Mouse (Mus musculus): ENCODE results near the gene Llgl2. TPM values are rescaled to one million over a fixed set of nuclear protein-coding genes. Genes with fewer than 3 reads are reported as not detected.

Llgl2 gene
- total RNA-seq, 2 experiments from 2014 or later: 3.3 to 4.8 TPM

DNA sequence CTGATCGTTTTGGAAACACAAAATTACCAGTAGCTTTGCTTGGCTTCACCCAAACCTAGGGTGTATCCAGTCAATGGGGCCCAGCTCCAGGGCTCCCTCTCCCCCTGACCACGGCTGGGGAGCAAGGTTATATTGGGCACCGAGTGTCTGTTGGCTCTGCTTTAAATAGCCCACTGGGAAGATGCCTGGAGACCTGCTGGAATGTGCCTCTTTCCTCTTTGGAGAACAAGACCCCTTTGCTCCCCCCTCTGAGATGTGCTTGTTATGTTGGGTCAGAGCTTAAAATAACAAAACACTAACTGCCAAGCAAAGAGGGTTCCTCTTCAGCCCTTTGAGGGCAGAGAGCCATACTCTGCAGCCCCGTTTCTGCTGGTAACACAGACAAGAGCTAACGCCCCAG lies 78.3 kb downstream of the Llgl2 start:
- no peak for ATAC-seq (replicated peaks; ENCODE audit: poor library complexity)

DNA sequence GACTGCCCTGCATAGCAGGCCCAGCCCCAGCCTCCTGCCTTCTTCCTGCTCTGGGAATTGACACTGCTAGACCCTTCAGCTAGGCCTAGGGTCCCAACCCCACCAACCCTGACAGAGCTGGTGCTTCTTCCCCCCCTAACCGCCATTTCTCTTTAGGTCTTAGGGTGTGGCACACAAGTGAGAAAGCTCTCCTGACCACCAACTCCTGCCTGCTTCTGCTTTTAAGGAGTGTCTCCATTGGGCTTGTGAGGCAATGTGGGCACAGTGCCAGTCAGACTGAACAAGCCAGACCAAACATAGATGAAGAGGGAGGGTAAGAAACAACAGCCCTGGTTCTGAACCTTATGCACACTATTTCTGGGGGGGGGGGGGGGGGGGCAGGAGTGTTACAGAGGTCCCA lies 79.0 kb downstream of the Llgl2 start:
- peak; percentile 21 for ATAC-seq (replicated peaks; ENCODE audit: poor library complexity)

DNA sequence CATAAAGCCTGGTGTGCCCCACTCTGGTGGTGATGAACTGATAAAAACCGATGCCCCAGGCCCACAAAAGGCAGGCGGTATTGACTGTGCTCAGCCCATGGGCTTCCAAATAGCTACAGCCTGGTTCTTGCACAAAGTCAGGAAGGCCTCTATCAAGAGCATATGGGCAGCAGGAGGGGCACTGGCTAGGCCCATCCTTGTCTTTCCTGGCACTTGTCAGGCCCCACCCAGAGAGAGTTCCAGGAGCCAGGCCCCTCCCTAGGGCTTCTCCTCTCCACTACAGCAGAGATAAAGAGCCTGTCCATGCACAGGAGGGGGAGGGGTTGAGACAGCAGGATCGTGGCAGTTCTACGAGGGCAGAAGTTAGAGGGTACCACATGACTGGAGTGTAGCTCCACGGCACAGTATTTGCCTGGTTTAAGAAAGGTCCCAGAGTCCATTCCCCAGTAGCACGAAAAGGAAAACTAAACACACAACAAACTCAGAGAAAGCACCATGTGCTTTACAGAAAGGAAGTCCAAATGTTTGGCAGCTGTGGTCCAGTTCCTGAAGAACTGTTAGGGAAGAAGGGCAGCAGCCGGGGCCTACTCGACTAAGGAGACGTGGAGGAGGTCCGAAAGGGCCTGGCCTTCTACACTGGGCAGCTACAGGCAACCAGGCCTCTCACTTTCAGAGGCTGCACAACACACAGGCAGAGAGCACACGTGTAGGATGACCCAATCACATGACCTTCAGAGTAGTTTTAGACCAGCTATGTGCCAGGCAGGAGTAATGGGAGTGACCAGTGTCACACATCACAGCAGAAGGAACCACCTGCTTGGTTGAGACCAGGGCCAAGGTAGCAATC lies 79.8 kb downstream of the Llgl2 start:
- peak; percentile 37 for ATAC-seq (replicated peaks; ENCODE audit: poor library complexity)

DNA sequence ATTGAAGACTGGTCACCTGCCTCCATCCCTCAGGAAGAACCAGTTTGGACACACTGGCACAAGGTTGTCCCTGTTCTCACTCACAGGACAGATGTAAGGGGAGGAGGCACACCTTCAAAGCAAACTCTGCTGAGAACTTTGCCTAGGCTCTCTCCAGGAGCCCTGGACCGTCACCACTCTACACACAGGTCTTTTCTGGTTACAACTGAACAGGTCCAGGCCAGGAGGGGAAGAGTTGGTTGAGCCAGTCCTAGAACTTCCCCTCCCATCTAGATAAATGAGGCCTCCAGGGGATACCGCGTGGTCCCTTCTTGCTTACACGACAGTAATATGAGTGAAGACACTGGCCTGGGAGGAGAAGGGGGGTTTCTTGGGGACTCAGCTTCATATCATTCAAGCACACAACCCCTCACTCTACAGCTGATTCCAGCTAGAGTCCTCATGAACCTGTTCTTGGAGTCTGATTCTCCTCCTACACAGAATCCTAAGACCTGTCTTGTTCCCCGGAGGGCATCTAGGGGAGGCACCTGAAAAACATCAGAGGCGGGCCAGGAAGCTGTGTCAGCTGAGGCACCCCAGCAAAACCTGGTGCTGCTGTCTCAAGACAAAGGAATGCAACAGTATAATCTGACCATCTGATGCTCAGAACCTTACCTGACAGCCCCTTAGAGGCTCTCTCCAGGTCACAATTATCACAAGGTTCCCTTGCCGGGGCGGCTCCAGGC lies 80.5 kb downstream of the Llgl2 start:
- no peak for ATAC-seq (replicated peaks; ENCODE audit: poor library complexity)

Other genes starting within 250 kb of the Llgl2 start
- gene Mrps7, start 220.1 kb upstream of the Llgl2 start, total RNA-seq (2015): 56.9 and 63.7 TPM in 2 replicates
- 43.2 and 50.3 TPM in 2 replicates for gene Mrps7, start 220.1 kb upstream of the Llgl2 start, total RNA-seq (2017)
- gene Gga3, start 220.0 kb upstream of the Llgl2 start, total RNA-seq (2015): 27.9 and 28.3 TPM in 2 replicates
- 17.0 and 40.0 TPM in 2 replicates for gene Gga3, start 220.0 kb upstream of the Llgl2 start, total RNA-seq (2017)
- 20.4 and 27.4 TPM in 2 replicates for gene Mif4gd, start 211.1 kb upstream of the Llgl2 start, total RNA-seq (2015)
- 17.7 and 23.0 TPM in 2 replicates for gene Mif4gd, start 211.1 kb upstream of the Llgl2 start, total RNA-seq (2017)
- gene Slc25a19, start 195.8 kb upstream of the Llgl2 start, total RNA-seq (2015): 8.7 and 10.2 TPM in 2 replicates
- gene Slc25a19, start 195.8 kb upstream of the Llgl2 start, total RNA-seq (2017): 15.2 and 18.2 TPM in 2 replicates
- 78.1 and 85.5 TPM in 2 replicates for gene Grb2, start 115.5 kb upstream of the Llgl2 start, total RNA-seq (2015)
- 48.5 and 51.7 TPM in 2 replicates for gene Grb2, start 115.5 kb upstream of the Llgl2 start, total RNA-seq (2017)
- 18.3 and 19.0 TPM in 2 replicates for gene Tmem94, start 58.6 kb upstream of the Llgl2 start, total RNA-seq (2015)
- gene Tmem94, start 58.6 kb upstream of the Llgl2 start, total RNA-seq (2017): 22.9 and 24.9 TPM in 2 replicates
- gene Caskin2, start 10.4 kb upstream of the Llgl2 start, total RNA-seq (2015): 2.7 and 4.3 TPM in 2 replicates
- gene Caskin2, start 10.4 kb upstream of the Llgl2 start, total RNA-seq (2017): 1.5 and 3.5 TPM in 2 replicates
- 4.0 and 9.0 TPM in 2 replicates for gene Tsen54, start 9.3 kb upstream of the Llgl2 start, total RNA-seq (2015)
- 10.9 and 15.0 TPM in 2 replicates for gene Tsen54, start 9.3 kb upstream of the Llgl2 start, total RNA-seq (2017)
- 2.6 and 5.5 TPM in 2 replicates for gene Myo15b, start 34.4 kb downstream of the Llgl2 start, total RNA-seq (2015)
- gene Myo15b, start 34.4 kb downstream of the Llgl2 start, total RNA-seq (2017): 1.6 and 5.1 TPM in 2 replicates
- gene Smim5, start 75.9 kb downstream of the Llgl2 start, total RNA-seq (2015): 4.9 and 8.7 TPM in 2 replicates
- gene Smim5, start 75.9 kb downstream of the Llgl2 start, total RNA-seq (2017): 2.8 and 8.2 TPM in 2 replicates
- 0.57 and 1.0 TPM in 2 replicates for gene Smim6, start 88.0 kb downstream of the Llgl2 start, total RNA-seq (2015)
- 0.37 and 1.2 TPM in 2 replicates for gene Smim6, start 88.0 kb downstream of the Llgl2 start, total RNA-seq (2017)
- 19.1 and 24.5 TPM in 2 replicates for gene Sap30bp, start 109.2 kb downstream of the Llgl2 start, total RNA-seq (2015)
- gene Sap30bp, start 109.2 kb downstream of the Llgl2 start, total RNA-seq (2017): 155 and 199 TPM in 2 replicates
- 12.3 and 23.3 TPM in 2 replicates for gene Recql5, start 109.4 kb downstream of the Llgl2 start, total RNA-seq (2015)
- gene Recql5, start 109.4 kb downstream of the Llgl2 start, total RNA-seq (2017): 16.0 and 17.7 TPM in 2 replicates
- 0.05 and 0.15 TPM in 2 replicates for gene Itgb4, start 150.7 kb downstream of the Llgl2 start, total RNA-seq (2015)
- 0.17 TPM in 1 of 2 replicates, not detected in the other for gene Itgb4, start 150.7 kb downstream of the Llgl2 start, total RNA-seq (2017)
- 29.4 and 29.8 TPM in 2 replicates for gene Galk1, start 188.7 kb downstream of the Llgl2 start, total RNA-seq (2015)
- gene Galk1, start 188.7 kb downstream of the Llgl2 start, total RNA-seq (2017): 46.5 and 52.7 TPM in 2 replicates
- gene H3f3b, start 203.9 kb downstream of the Llgl2 start, total RNA-seq (2015): 714 and 817 TPM in 2 replicates
- gene H3f3b, start 203.9 kb downstream of the Llgl2 start, total RNA-seq (2017): 751 and 801 TPM in 2 replicates
- gene Unk, start 206.3 kb downstream of the Llgl2 start, total RNA-seq (2015): 13.7 and 15.3 TPM in 2 replicates
- 14.2 and 18.7 TPM in 2 replicates for gene Unk, start 206.3 kb downstream of the Llgl2 start, total RNA-seq (2017)